In genomic region chr1:77695228-77696018, GRCm38 (mm10) we compare ENCODE assay signal across 20 mouse cellular contexts.
"Had no signal": no experiment of that assay in that cellular context is flagged by ENCODE, and none has a peak within 500 bp of the region (broad histone marks: within the 10 kb centered on the region; RNA-seq: fewer than 3 reads in every experiment).

No protein-coding gene starts in this region.

- DNase-seq: kidney, adult 8-10 months; kidney, postnatal 36 days; layer of hippocampus, adult 9-11 months; liver; liver, embryonic 13.5 days; liver, postnatal 0 days; retina, postnatal 1 day; right cerebral cortex, postnatal 4 days; spleen, adult 18-20 months; thymus, adult 2 months; thymus, postnatal 25 days had no signal

- ATAC-seq: inflammation-experienced regulatory T-cells, adult 6 months; liver, postnatal 0 days; midbrain, embryonic 15.5 days had no signal

- H3K9me3 ChIP-seq: limb, embryonic 12.5 days; liver, embryonic 13.5 days; midbrain, embryonic 15.5 days; neural tube, embryonic 12.5 days; stomach, embryonic 15.5 days had no signal

- H3K27ac ChIP-seq: kidney, postnatal 0 days; limb, embryonic 12.5 days; liver, embryonic 13.5 days; macrophage; midbrain, embryonic 15.5 days; neural tube, embryonic 12.5 days; stomach, embryonic 15.5 days had no signal

- H3K4me1 ChIP-seq: limb, embryonic 12.5 days; liver, embryonic 13.5 days; megakaryocyte, embryonic 14.5 days; midbrain, embryonic 15.5 days; neural tube, embryonic 12.5 days; stomach, embryonic 15.5 days had no signal

- H3K4me3 ChIP-seq: limb, embryonic 12.5 days; liver, embryonic 13.5 days; megakaryocyte, embryonic 14.5 days; midbrain, embryonic 15.5 days; neural tube, embryonic 12.5 days; stomach, embryonic 15.5 days had no signal

- H3K27me3 ChIP-seq: limb, embryonic 12.5 days; liver, embryonic 13.5 days; megakaryocyte, embryonic 14.5 days; midbrain, embryonic 15.5 days; neural tube, embryonic 12.5 days; stomach, embryonic 15.5 days had no signal

- H3K4me2 ChIP-seq: limb, embryonic 12.5 days; liver, embryonic 13.5 days; midbrain, embryonic 11.5 days; midbrain, embryonic 15.5 days; neural tube, embryonic 12.5 days; stomach, embryonic 15.5 days had no signal

- H3K36me3 ChIP-seq: limb, embryonic 12.5 days; liver, embryonic 13.5 days; midbrain, embryonic 15.5 days; neural tube, embryonic 12.5 days; stomach, embryonic 15.5 days had no signal

- H3K9ac ChIP-seq: limb, embryonic 12.5 days; liver, embryonic 13.5 days; liver, postnatal 0 days; midbrain, embryonic 15.5 days; neural tube, embryonic 12.5 days; stomach, embryonic 15.5 days had no signal
